Mouse (Mus musculus): ENCODE measurements around the gene Cdhr5. TPM values are rescaled to one million over a fixed set of nuclear protein-coding genes. Genes with fewer than 3 reads are reported as not detected.

Gene Cdhr5
- polyA plus RNA-seq, 1 experiment from 2014 or later: not detected

- no peak for DNase-seq (ENCODE audit: extremely low spot score, low spot score)
- Histone ChIP-seq H3K27me3 (ENCODE audit: poor library complexity, severe bottlenecking) (no peaks in the 10 kb centered on the region), H3K9me3 (no peaks in the 10 kb centered on the region), H3K36me3 (replicated peaks) (peaks cover 47% of the 10 kb centered on the region), H3K4me1 (peaks cover 23% of the 10 kb centered on the region), H3K27ac (peak overlapping the region; percentile 98), H3K4me3 (peak overlapping the region; percentile 100)
- WGBS: 66% methylated on average over 6 of the region's 6 CpGs
These were observed 46.9 kb downstream of the Cdhr5 start for GRCm38 (mm10) chr7:141229702-141230101.

- DNase-seq (ENCODE audit: extremely low spot score, low spot score): peak; percentile 93
- H3K9me3 ChIP-seq: no peaks in the 10 kb centered on the region
- no peaks in the 10 kb centered on the region for H3K27me3 ChIP-seq (ENCODE audit: poor library complexity, severe bottlenecking)
- peak within 1 kb of the TSS; percentile 98 for H3K27ac ChIP-seq
- WGBS: under 1% methylated on average over 76 of the region's 76 CpGs
- peaks cover 34% of the 10 kb centered on the region for H3K36me3 ChIP-seq (replicated peaks)
- H3K4me1 ChIP-seq: peaks cover 23% of the 10 kb centered on the region
- H3K4me3 ChIP-seq: peak within 1 kb of the TSS; percentile 100
These were observed 48.1 kb downstream of the Cdhr5 start, which contains the start of gene Phrf1 for GRCm38 (mm10) chr7:141228279-141229067. Gene Phrf1 (plus strand): TSS chr7:141228784.

- H3K4me3 ChIP-seq: peak overlapping the region; percentile 100
These were observed 48.8 kb downstream of the Cdhr5 start for GRCm38 (mm10) chr7:141227796-141228195.

DNA sequence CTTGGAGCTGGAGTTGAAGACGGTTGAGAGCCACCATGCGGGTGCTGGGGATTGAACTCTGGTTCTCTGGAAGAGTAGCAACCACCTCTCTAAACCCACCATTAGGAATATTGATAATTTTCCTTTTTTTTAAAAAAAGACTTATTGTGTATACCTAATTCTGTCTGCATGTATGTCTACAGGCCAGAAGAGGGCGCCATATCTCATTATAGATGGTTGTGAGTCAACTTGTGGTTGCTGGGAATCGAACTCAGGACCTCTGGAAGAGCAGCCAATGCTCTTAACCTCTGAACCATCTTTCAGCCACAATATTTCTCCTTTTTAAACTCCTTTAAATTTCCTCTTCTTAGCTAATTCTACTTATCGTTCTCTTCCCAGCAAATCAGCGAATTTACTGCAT, 50.1 kb downstream of the Cdhr5 start:
- DNase-seq (ENCODE audit: extremely low spot score, low spot score): no peak
- Histone ChIP-seq H3K9me3 (no peaks in the 10 kb centered on the region), H3K4me1 (peaks cover 38% of the 10 kb centered on the region), H3K27me3 (ENCODE audit: poor library complexity, severe bottlenecking) (no peaks in the 10 kb centered on the region), H3K36me3 (replicated peaks) (peaks cover 15% of the 10 kb centered on the region), H3K4me3 (no peak overlapping the region), H3K27ac (no peak overlapping the region)
- 83% methylated on average over 6 of the region's 6 CpGs for WGBS

More at GRCm38 (mm10) chr7:141227796-141228195, 48.8 kb downstream of the Cdhr5 start:
- no peak for DNase-seq (ENCODE audit: extremely low spot score, low spot score)
- H3K4me1 ChIP-seq: peaks cover 25% of the 10 kb centered on the region
- peaks cover 28% of the 10 kb centered on the region for H3K36me3 ChIP-seq (replicated peaks)
- H3K27me3 ChIP-seq (ENCODE audit: poor library complexity, severe bottlenecking): no peaks in the 10 kb centered on the region
- 79% methylated on average over 4 of the region's 4 CpGs for WGBS
- H3K27ac ChIP-seq: peak overlapping the region; percentile 98
- no peaks in the 10 kb centered on the region for H3K9me3 ChIP-seq

GRCm38 (mm10) chr7:141222696-141223215, 53.8 kb downstream of the Cdhr5 start:
- H3K36me3 ChIP-seq (replicated peaks): peaks cover 31% of the 10 kb centered on the region
- no peaks in the 10 kb centered on the region for H3K27me3 ChIP-seq (ENCODE audit: poor library complexity, severe bottlenecking)
- H3K4me1 ChIP-seq: peaks cover 50% of the 10 kb centered on the region
- no peak for DNase-seq (ENCODE audit: extremely low spot score, low spot score)
- 90% methylated on average over 4 of the region's 4 CpGs for WGBS
- peak overlapping the region; percentile 95 for H3K27ac ChIP-seq
- H3K4me3 ChIP-seq: peak overlapping the region; percentile 65; the same call in 1 of the 2 replicates
- H3K9me3 ChIP-seq: no peaks in the 10 kb centered on the region

DNA sequence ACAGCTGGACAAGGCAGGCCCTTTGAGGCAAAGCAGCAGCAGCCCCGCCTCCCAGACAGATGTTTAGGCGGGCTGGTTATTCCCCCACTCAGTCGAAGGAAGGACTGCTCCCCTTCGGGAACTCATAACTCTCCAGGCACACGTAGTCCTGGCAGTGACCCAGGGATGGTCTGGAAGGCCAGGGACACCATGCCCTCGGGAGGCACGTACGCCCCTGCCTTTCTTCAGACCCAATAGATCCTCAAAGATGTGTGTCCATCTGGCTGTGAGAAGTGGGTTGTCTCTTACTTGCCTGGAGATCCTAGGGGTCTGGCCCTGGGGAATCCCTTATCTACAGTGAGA, 54.5 kb downstream of the Cdhr5 start:
- 22% methylated on average over 8 of the region's 8 CpGs for WGBS
- Histone ChIP-seq H3K27ac (peak overlapping the region; percentile 95), H3K36me3 (replicated peaks) (peaks cover 38% of the 10 kb centered on the region), H3K27me3 (ENCODE audit: poor library complexity, severe bottlenecking) (no peaks in the 10 kb centered on the region), H3K4me3 (peak overlapping the region; percentile 65), H3K9me3 (no peaks in the 10 kb centered on the region), H3K4me1 (peaks cover 55% of the 10 kb centered on the region)
- no peak for DNase-seq (ENCODE audit: extremely low spot score, low spot score)

- Histone ChIP-seq H3K4me3 (peak overlapping the region; percentile 65), H3K36me3 (replicated peaks) (peaks cover 40% of the 10 kb centered on the region), H3K27me3 (ENCODE audit: poor library complexity, severe bottlenecking) (no peaks in the 10 kb centered on the region), H3K27ac (peak overlapping the region; percentile 95), H3K9me3 (no peaks in the 10 kb centered on the region), H3K4me1 (peaks cover 61% of the 10 kb centered on the region)
- WGBS: 2% methylated on average over 44 of the region's 44 CpGs
- DNase-seq (ENCODE audit: extremely low spot score, low spot score): peak; percentile 99
These were observed 55.1 kb downstream of the Cdhr5 start for GRCm38 (mm10) chr7:141221249-141222125.

DNA sequence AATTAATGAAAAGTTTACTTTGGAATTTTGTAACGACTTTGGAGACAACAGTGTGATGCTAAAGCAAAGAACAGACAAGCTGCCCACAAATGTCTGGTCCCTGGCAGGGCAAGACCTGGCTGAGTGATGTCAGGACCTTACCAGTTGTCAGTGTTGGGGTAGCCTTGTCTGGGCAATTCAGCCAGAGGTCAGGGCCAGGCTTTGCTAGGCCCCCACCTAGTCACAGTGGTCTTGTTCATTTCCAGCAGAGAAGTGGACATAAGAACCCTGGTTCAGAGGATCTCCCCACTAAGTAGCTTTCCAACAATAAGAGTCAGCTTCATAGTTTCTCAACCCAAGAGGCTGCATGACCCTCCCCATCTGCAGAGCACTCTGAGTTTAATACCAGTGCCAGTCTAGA, 56.2 kb downstream of the Cdhr5 start:
- peak overlapping the region; percentile 95 for H3K27ac ChIP-seq
- 88% methylated on average over 1 of the region's 1 CpGs for WGBS
- peaks cover 68% of the 10 kb centered on the region for H3K4me1 ChIP-seq
- no peaks in the 10 kb centered on the region for H3K27me3 ChIP-seq (ENCODE audit: poor library complexity, severe bottlenecking)
- DNase-seq (ENCODE audit: extremely low spot score, low spot score): no peak
- H3K36me3 ChIP-seq (replicated peaks): peaks cover 40% of the 10 kb centered on the region
- H3K9me3 ChIP-seq: no peaks in the 10 kb centered on the region
- peak overlapping the region; percentile 65 for H3K4me3 ChIP-seq

GRCm38 (mm10) chr7:141219558-141220099, 57.0 kb downstream of the Cdhr5 start:
- DNase-seq (ENCODE audit: extremely low spot score, low spot score): no peak
- peaks cover 40% of the 10 kb centered on the region for H3K36me3 ChIP-seq (replicated peaks)
- 92% methylated on average over 1 of the region's 1 CpGs for WGBS
- H3K4me1 ChIP-seq: peaks cover 76% of the 10 kb centered on the region
- peak overlapping the region; percentile 65; the same call in 1 of the 2 replicates for H3K4me3 ChIP-seq
- 0 out of 2 replicates have a peak overlapping the region, but pooled peaks have one; percentile 48 for H3K27ac ChIP-seq
- H3K27me3 ChIP-seq (ENCODE audit: poor library complexity, severe bottlenecking): no peaks in the 10 kb centered on the region
- no peaks in the 10 kb centered on the region for H3K9me3 ChIP-seq

MicroRNA genes within 50 kb of the gene (microRNA counts, 519-probe panel; counts per million panel counts)
- microRNA mmu-miR-210: 5,399 counts per million, percentile 87 among the panel's probes with 10 or more counts

Small RNA genes within 50 kb of the gene (microRNA-seq; reads per million reads assigned to microRNA genes)
- 742 reads per million, percentile 72 among the genes with 10 or more reads in this experiment for gene Mir210

Other genes starting within 250 kb of the Cdhr5 start
- gene Gm17387, start 247.7 kb downstream of the Cdhr5 start, polyA plus RNA-seq (2016; fragmentation: Nextera tagmentation; extraction: Ambion mirVana): not detected in 2 replicates
- 24.6 and 30.4 TPM in 2 replicates for gene B4galnt4, start 215.7 kb downstream of the Cdhr5 start, polyA plus RNA-seq (2016; fragmentation: Nextera tagmentation; extraction: Ambion mirVana)
- 2.4 and 2.8 TPM in 2 replicates for gene Pkp3, start 198.6 kb downstream of the Cdhr5 start, polyA plus RNA-seq (2016; fragmentation: Nextera tagmentation; extraction: Ambion mirVana)
- gene Sigirr, start 176.2 kb downstream of the Cdhr5 start, polyA plus RNA-seq (2016; fragmentation: Nextera tagmentation; extraction: Ambion mirVana): 2.0 and 2.2 TPM in 2 replicates
- gene Ano9, start 159.0 kb downstream of the Cdhr5 start, polyA plus RNA-seq (2016; fragmentation: Nextera tagmentation; extraction: Ambion mirVana): 0.53 and 0.69 TPM in 2 replicates
- gene Ptdss2, start 154.4 kb downstream of the Cdhr5 start, polyA plus RNA-seq (2016; fragmentation: Nextera tagmentation; extraction: Ambion mirVana): 81.1 and 84.7 TPM in 2 replicates
- gene Rnh1, start 103.9 kb downstream of the Cdhr5 start, polyA plus RNA-seq (2016; fragmentation: Nextera tagmentation; extraction: Ambion mirVana): 64.2 and 66.6 TPM in 2 replicates
- 80.6 and 82.7 TPM in 2 replicates for gene Hras, start 82.8 kb downstream of the Cdhr5 start, polyA plus RNA-seq (2016; fragmentation: Nextera tagmentation; extraction: Ambion mirVana)
- 15.5 and 15.6 TPM in 2 replicates for gene Lrrc56, start 82.6 kb downstream of the Cdhr5 start, polyA plus RNA-seq (2016; fragmentation: Nextera tagmentation; extraction: Ambion mirVana)
- 3.4 and 4.4 TPM in 2 replicates for gene Lmntd2, start 62.7 kb downstream of the Cdhr5 start, polyA plus RNA-seq (2016; fragmentation: Nextera tagmentation; extraction: Ambion mirVana)
- 50.8 and 53.8 TPM in 2 replicates for gene Rassf7, start 60.9 kb downstream of the Cdhr5 start, polyA plus RNA-seq (2016; fragmentation: Nextera tagmentation; extraction: Ambion mirVana)
- 121 and 124 TPM in 2 replicates for gene Phrf1, start 48.0 kb downstream of the Cdhr5 start, polyA plus RNA-seq (2016; fragmentation: Nextera tagmentation; extraction: Ambion mirVana)
- gene Irf7, start 10.3 kb downstream of the Cdhr5 start, polyA plus RNA-seq (2016; fragmentation: Nextera tagmentation; extraction: Ambion mirVana): 0.15 and 0.23 TPM in 2 replicates
- 0.87 and 1.7 TPM in 2 replicates for gene Sct, start 2.3 kb upstream of the Cdhr5 start, polyA plus RNA-seq (2016; fragmentation: Nextera tagmentation; extraction: Ambion mirVana)
- 0.17 and 0.46 TPM in 2 replicates for gene Drd4, start 15.2 kb upstream of the Cdhr5 start, polyA plus RNA-seq (2016; fragmentation: Nextera tagmentation; extraction: Ambion mirVana)
- 59.2 and 59.3 TPM in 2 replicates for gene Deaf1, start 50.9 kb upstream of the Cdhr5 start, polyA plus RNA-seq (2016; fragmentation: Nextera tagmentation; extraction: Ambion mirVana)
- 48.2 and 51.0 TPM in 2 replicates for gene Tmem80, start 51.0 kb upstream of the Cdhr5 start, polyA plus RNA-seq (2016; fragmentation: Nextera tagmentation; extraction: Ambion mirVana)
- 4.2 and 4.5 TPM in 2 replicates for gene Eps8l2, start 62.1 kb upstream of the Cdhr5 start, polyA plus RNA-seq (2016; fragmentation: Nextera tagmentation; extraction: Ambion mirVana)
- gene Taldo1, start 115.4 kb upstream of the Cdhr5 start, polyA plus RNA-seq (2016; fragmentation: Nextera tagmentation; extraction: Ambion mirVana): 335 and 368 TPM in 2 replicates
- 43.2 and 44.7 TPM in 2 replicates for gene Gatd1, start 137.3 kb upstream of the Cdhr5 start, polyA plus RNA-seq (2016; fragmentation: Nextera tagmentation; extraction: Ambion mirVana)
- gene Cend1, start 152.7 kb upstream of the Cdhr5 start, polyA plus RNA-seq (2016; fragmentation: Nextera tagmentation; extraction: Ambion mirVana): 7.7 and 8.7 TPM in 2 replicates
- 46.8 and 49.6 TPM in 2 replicates for gene Slc25a22, start 161.1 kb upstream of the Cdhr5 start, polyA plus RNA-seq (2016; fragmentation: Nextera tagmentation; extraction: Ambion mirVana)
- 24.9 and 26.4 TPM in 2 replicates for gene Pidd1, start 167.2 kb upstream of the Cdhr5 start, polyA plus RNA-seq (2016; fragmentation: Nextera tagmentation; extraction: Ambion mirVana)
- 1,198 and 1,216 TPM in 2 replicates for gene Rplp2, start 170.6 kb upstream of the Cdhr5 start, polyA plus RNA-seq (2016; fragmentation: Nextera tagmentation; extraction: Ambion mirVana)
- gene Pnpla2, start 178.4 kb upstream of the Cdhr5 start, polyA plus RNA-seq (2016; fragmentation: Nextera tagmentation; extraction: Ambion mirVana): 15.9 and 18.2 TPM in 2 replicates
- 6.2 and 7.3 TPM in 2 replicates for gene Cracr2b, start 184.3 kb upstream of the Cdhr5 start, polyA plus RNA-seq (2016; fragmentation: Nextera tagmentation; extraction: Ambion mirVana)
- gene Cd151, start 190.6 kb upstream of the Cdhr5 start, polyA plus RNA-seq (2016; fragmentation: Nextera tagmentation; extraction: Ambion mirVana): 15.2 and 17.7 TPM in 2 replicates
- gene Polr2l, start 198.3 kb upstream of the Cdhr5 start, polyA plus RNA-seq (2016; fragmentation: Nextera tagmentation; extraction: Ambion mirVana): 87.0 and 95.7 TPM in 2 replicates
- gene Tspan4, start 198.5 kb upstream of the Cdhr5 start, polyA plus RNA-seq (2016; fragmentation: Nextera tagmentation; extraction: Ambion mirVana): 31.4 and 37.9 TPM in 2 replicates

Measured in forebrain, embryonic 10.5 days (tissue).